Mouse (Mus musculus): ENCODE measurements around the gene Tnrc6c. TPM values are rescaled to one million over a fixed set of nuclear protein-coding genes. Genes with fewer than 3 reads are reported as not detected.

The Tnrc6c gene
- polyA plus RNA-seq, 1 experiment from 2014 or later = 14.4 TPM

- Histone ChIP-seq H3K27me3 (ENCODE audit: insufficient read depth, poor library complexity, severe bottlenecking) (no peaks in the 10 kb centered on the region), H3K4me3 (no peak overlapping the region), H3K4me1 (replicated peaks) (peaks cover 18% of the 10 kb centered on the region), H3K9me3 (no peaks in the 10 kb centered on the region), H3K27ac (no peak overlapping the region), H3K36me3 (no peaks in the 10 kb centered on the region)
- no peak for DNase-seq (ENCODE audit: low spot score)
- 56% methylated on average over 3 of the region's 3 CpGs for WGBS
These were observed 11.1 kb downstream of the Tnrc6c start for GRCm38 (mm10) chr11:117665189-117665588.

GRCm38 (mm10) chr11:117666563-117666962 lies 12.5 kb downstream of the Tnrc6c start:
- H3K4me1 ChIP-seq (replicated peaks) = peaks cover 18% of the 10 kb centered on the region
- no peak overlapping the region for H3K4me3 ChIP-seq

GRCm38 (mm10) chr11:117667152-117667551 lies 13.1 kb downstream of the Tnrc6c start:
- WGBS = 92% methylated on average over 5 of the region's 5 CpGs
- H3K9me3 ChIP-seq = no peaks in the 10 kb centered on the region
- H3K36me3 ChIP-seq = no peaks in the 10 kb centered on the region
- H3K27ac ChIP-seq = no peak overlapping the region
- H3K27me3 ChIP-seq (ENCODE audit: insufficient read depth, poor library complexity, severe bottlenecking) = no peaks in the 10 kb centered on the region
- H3K4me1 ChIP-seq (replicated peaks) = peaks cover 18% of the 10 kb centered on the region
- H3K4me3 ChIP-seq = no peak overlapping the region
- DNase-seq (ENCODE audit: low spot score) = no peak

More at GRCm38 (mm10) chr11:117666563-117666962, 12.5 kb downstream of the Tnrc6c start:
- Histone ChIP-seq H3K36me3 (no peaks in the 10 kb centered on the region), H3K27ac (no peak overlapping the region), H3K27me3 (ENCODE audit: insufficient read depth, poor library complexity, severe bottlenecking) (no peaks in the 10 kb centered on the region), H3K9me3 (no peaks in the 10 kb centered on the region)
- no peak for DNase-seq (ENCODE audit: low spot score)

DNA sequence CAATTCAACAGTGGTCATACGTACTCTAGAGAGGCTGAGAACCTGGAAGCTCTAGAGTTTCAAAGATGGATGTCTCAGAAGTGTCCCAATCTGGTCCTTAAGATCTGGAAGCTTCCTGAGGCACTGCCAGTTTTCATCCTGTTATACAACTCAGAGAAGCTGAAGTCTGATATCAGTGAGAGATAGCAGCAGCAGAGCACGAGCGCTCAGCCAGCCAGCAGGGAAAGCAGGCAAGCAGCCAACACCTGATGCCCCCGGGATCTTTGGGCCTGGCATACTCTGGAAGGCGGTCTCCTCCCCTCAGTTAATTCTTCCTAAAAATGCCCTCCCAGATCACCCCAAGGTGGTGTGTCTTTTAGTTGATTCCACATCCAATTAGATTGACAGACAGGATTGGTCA lies 13.7 kb downstream of the Tnrc6c start:
- DNase-seq (ENCODE audit: low spot score) = no peak
- Histone ChIP-seq H3K36me3 (no peaks in the 10 kb centered on the region), H3K4me3 (no peak overlapping the region), H3K27me3 (ENCODE audit: insufficient read depth, poor library complexity, severe bottlenecking) (no peaks in the 10 kb centered on the region), H3K4me1 (replicated peaks) (peaks cover 18% of the 10 kb centered on the region), H3K27ac (no peak overlapping the region), H3K9me3 (no peaks in the 10 kb centered on the region)
- WGBS = 90% methylated on average over 5 of the region's 5 CpGs

DNA sequence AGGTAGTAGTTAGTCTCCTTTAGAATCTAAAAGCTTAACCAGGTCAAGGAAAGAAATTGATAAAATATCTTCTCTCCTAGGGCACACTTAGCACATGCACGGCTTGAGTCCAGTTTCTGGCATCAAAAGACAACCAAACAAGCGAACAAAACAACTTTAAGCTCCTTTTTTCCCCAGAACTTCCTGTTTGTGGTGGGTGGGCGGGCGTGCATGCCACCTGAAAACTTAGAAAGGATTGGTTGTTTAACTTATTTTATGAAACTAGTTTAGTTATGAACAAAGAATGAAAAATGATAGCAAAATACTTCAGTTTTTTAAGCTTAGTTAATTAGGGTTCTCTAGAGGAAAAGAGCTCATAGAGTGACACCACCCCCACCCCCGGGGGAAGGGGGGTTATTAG lies 17.5 kb downstream of the Tnrc6c start:
- no peaks in the 10 kb centered on the region for H3K27me3 ChIP-seq (ENCODE audit: insufficient read depth, poor library complexity, severe bottlenecking)
- no peak overlapping the region for H3K27ac ChIP-seq
- peaks cover 18% of the 10 kb centered on the region for H3K4me1 ChIP-seq (replicated peaks)
- WGBS = 93% methylated on average over 5 of the region's 5 CpGs
- H3K4me3 ChIP-seq = no peak overlapping the region
- peaks cover 7% of the 10 kb centered on the region; the same call in 1 of the 2 replicates for H3K9me3 ChIP-seq
- no peak for DNase-seq (ENCODE audit: low spot score)
- peaks cover 5% of the 10 kb centered on the region; the same call in 1 of the 2 replicates for H3K36me3 ChIP-seq

DNA sequence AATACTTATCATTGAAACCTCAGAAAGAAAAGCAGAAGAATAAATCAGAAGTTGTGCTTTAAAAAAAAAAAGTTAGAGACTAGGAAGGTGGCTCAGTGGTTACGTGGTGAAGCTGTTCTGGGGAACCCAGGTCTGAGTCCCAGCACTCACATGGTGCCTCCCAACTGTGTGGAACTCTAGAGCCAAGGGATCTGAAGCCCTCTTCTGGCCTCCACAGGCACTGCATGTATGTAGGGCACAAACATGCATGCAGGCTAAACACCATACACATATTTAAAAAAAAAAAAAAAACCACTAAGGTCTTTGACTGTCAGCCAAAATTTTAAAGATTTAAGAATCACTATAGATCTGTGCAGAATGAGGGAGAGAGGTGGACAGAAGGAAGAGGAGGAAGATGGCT lies 20.4 kb downstream of the Tnrc6c start:
- peaks cover 19% of the 10 kb centered on the region for H3K4me1 ChIP-seq (replicated peaks)
- no peak overlapping the region for H3K4me3 ChIP-seq
- H3K27ac ChIP-seq = no peak overlapping the region
- peaks cover 7% of the 10 kb centered on the region; the same call in 1 of the 2 replicates for H3K9me3 ChIP-seq
- DNase-seq (ENCODE audit: low spot score) = no peak
- peaks cover 5% of the 10 kb centered on the region; the same call in 1 of the 2 replicates for H3K36me3 ChIP-seq
- no peaks in the 10 kb centered on the region for H3K27me3 ChIP-seq (ENCODE audit: insufficient read depth, poor library complexity, severe bottlenecking)
- WGBS = 89% methylated on average over 1 of the region's 1 CpGs

GRCm38 (mm10) chr11:117676649-117677048 lies 22.6 kb downstream of the Tnrc6c start:
- no peak overlapping the region for H3K27ac ChIP-seq
- DNase-seq (ENCODE audit: low spot score) = no peak

GRCm38 (mm10) chr11:117677111-117677510 lies 23.0 kb downstream of the Tnrc6c start:
- WGBS = 81% methylated on average over 3 of the region's 3 CpGs
- Histone ChIP-seq H3K36me3 (peaks cover 5% of the 10 kb centered on the region; the same call in 1 of the 2 replicates), H3K27me3 (ENCODE audit: insufficient read depth, poor library complexity, severe bottlenecking) (no peaks in the 10 kb centered on the region), H3K27ac (no peak overlapping the region), H3K4me1 (replicated peaks) (peaks cover 23% of the 10 kb centered on the region), H3K9me3 (peaks cover 7% of the 10 kb centered on the region; the same call in 1 of the 2 replicates), H3K4me3 (no peak overlapping the region)
- no peak for DNase-seq (ENCODE audit: low spot score)

More at GRCm38 (mm10) chr11:117676649-117677048, 22.6 kb downstream of the Tnrc6c start:
- H3K36me3 ChIP-seq = peaks cover 5% of the 10 kb centered on the region; the same call in 1 of the 2 replicates
- H3K27me3 ChIP-seq (ENCODE audit: insufficient read depth, poor library complexity, severe bottlenecking) = no peaks in the 10 kb centered on the region
- peaks cover 7% of the 10 kb centered on the region; the same call in 1 of the 2 replicates for H3K9me3 ChIP-seq
- H3K4me1 ChIP-seq (replicated peaks) = peaks cover 23% of the 10 kb centered on the region
- no peak overlapping the region for H3K4me3 ChIP-seq
- WGBS = 15% methylated on average over 2 of the region's 2 CpGs

DNA sequence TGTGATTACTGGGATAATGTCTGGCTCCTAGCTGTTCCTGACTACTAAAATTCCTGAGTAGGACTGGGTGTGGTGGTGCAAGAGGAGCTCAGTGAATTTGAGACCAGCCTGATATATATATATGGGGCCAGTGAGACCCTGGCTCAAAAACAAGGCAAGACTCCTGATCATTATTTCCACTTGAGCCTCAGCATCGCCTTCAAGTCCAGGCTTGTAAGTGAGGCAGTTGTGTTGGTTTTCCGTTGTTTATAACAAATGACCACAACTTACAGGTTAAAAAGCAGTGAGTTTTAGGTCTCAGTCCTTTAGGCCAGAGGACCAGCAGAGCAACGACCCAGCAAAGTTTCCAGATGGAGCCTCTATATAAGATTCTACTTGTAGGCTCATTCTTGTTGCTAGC lies 23.5 kb downstream of the Tnrc6c start:
- H3K27me3 ChIP-seq (ENCODE audit: insufficient read depth, poor library complexity, severe bottlenecking) = no peaks in the 10 kb centered on the region
- no peak overlapping the region for H3K27ac ChIP-seq
- H3K36me3 ChIP-seq = peaks cover 5% of the 10 kb centered on the region; the same call in 1 of the 2 replicates
- 90% methylated on average over 3 of the region's 3 CpGs for WGBS
- no peak overlapping the region for H3K4me3 ChIP-seq
- no peak for DNase-seq (ENCODE audit: low spot score)
- peaks cover 7% of the 10 kb centered on the region; the same call in 1 of the 2 replicates for H3K9me3 ChIP-seq
- H3K4me1 ChIP-seq (replicated peaks) = peaks cover 25% of the 10 kb centered on the region

- Histone ChIP-seq H3K9me3 (peaks cover 7% of the 10 kb centered on the region; the same call in 1 of the 2 replicates), H3K4me3 (no peak overlapping the region), H3K4me1 (replicated peaks) (peaks cover 25% of the 10 kb centered on the region), H3K27ac (no peak overlapping the region), H3K27me3 (ENCODE audit: insufficient read depth, poor library complexity, severe bottlenecking) (no peaks in the 10 kb centered on the region), H3K36me3 (peaks cover 5% of the 10 kb centered on the region; the same call in 1 of the 2 replicates)
- WGBS = 93% methylated on average over 4 of the region's 4 CpGs
- no peak for DNase-seq (ENCODE audit: low spot score)
These were observed 24.1 kb downstream of the Tnrc6c start for GRCm38 (mm10) chr11:117678155-117678554.

DNA sequence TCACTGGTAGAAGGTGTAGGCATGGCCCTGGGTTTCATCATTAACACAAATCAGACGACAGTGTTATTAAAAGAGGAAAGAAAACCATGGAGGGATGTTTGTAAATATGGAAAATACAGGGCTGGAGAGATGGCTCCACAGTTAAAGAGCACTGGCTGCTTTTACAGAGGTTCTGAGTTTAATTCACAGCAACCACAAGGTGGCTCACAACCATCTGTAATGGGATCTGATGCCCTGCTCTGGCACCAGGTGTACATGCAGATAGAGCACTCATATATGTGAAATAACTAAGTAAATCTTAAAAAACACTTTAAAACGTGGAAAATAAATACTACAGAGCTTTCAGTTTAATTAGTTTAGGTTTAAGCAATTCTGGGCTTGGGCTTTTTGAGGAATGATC lies 24.7 kb downstream of the Tnrc6c start:
- H3K27me3 ChIP-seq (ENCODE audit: insufficient read depth, poor library complexity, severe bottlenecking) = no peaks in the 10 kb centered on the region
- peaks cover 6% of the 10 kb centered on the region; the same call in 1 of the 2 replicates for H3K9me3 ChIP-seq
- peaks cover 5% of the 10 kb centered on the region; the same call in 1 of the 2 replicates for H3K36me3 ChIP-seq
- WGBS = 60% methylated on average over 2 of the region's 2 CpGs
- H3K27ac ChIP-seq = no peak overlapping the region
- DNase-seq (ENCODE audit: low spot score) = no peak
- H3K4me1 ChIP-seq (replicated peaks) = peaks cover 25% of the 10 kb centered on the region
- no peak overlapping the region for H3K4me3 ChIP-seq

DNA sequence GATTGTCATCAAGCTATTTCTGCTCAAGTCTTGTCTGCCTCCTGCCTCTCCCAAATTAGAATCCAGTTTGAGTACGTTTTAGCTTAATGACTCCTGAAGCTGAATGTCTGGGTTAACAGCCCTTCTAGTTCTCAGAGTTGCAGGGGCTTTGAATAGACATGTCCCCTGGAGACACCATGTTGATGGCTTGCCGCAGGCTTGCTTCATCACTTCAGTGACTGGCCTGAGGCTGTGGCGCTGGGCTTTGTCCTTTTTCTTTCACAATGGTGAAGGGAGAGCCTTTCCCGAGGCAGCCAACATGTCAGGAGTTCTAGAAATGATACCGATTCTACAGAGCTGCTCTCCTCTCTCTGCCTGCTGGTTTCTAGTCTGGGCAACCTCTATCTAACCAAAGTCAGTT lies 30.6 kb downstream of the Tnrc6c start:
- Histone ChIP-seq H3K9me3 (no peaks in the 10 kb centered on the region), H3K36me3 (no peaks in the 10 kb centered on the region), H3K27me3 (ENCODE audit: insufficient read depth, poor library complexity, severe bottlenecking) (no peaks in the 10 kb centered on the region), H3K27ac (no peak overlapping the region), H3K4me1 (replicated peaks) (peaks cover 38% of the 10 kb centered on the region), H3K4me3 (no peak overlapping the region)
- DNase-seq (ENCODE audit: low spot score) = peak; percentile 27
- 23% methylated on average over 5 of the region's 5 CpGs for WGBS

GRCm38 (mm10) chr11:117685461-117685860 lies 31.4 kb downstream of the Tnrc6c start:
- H3K9me3 ChIP-seq = no peaks in the 10 kb centered on the region
- H3K4me1 ChIP-seq (replicated peaks) = peaks cover 38% of the 10 kb centered on the region
- no peak overlapping the region for H3K27ac ChIP-seq
- no peak overlapping the region for H3K4me3 ChIP-seq
- no peaks in the 10 kb centered on the region for H3K36me3 ChIP-seq
- WGBS = 68% methylated on average over 3 of the region's 3 CpGs
- no peak for DNase-seq (ENCODE audit: low spot score)
- H3K27me3 ChIP-seq (ENCODE audit: insufficient read depth, poor library complexity, severe bottlenecking) = no peaks in the 10 kb centered on the region

- no peak for DNase-seq (ENCODE audit: low spot score)
- Histone ChIP-seq H3K4me1 (replicated peaks) (peaks cover 38% of the 10 kb centered on the region), H3K36me3 (no peaks in the 10 kb centered on the region), H3K4me3 (no peak overlapping the region), H3K9me3 (no peaks in the 10 kb centered on the region), H3K27ac (no peak overlapping the region), H3K27me3 (ENCODE audit: insufficient read depth, poor library complexity, severe bottlenecking) (no peaks in the 10 kb centered on the region)
- 62% methylated on average over 8 of the region's 8 CpGs for WGBS
These were observed 31.9 kb downstream of the Tnrc6c start for GRCm38 (mm10) chr11:117686021-117686420.
